ENCODE assay signal across 26 mouse cellular contexts in the genomic region with DNA sequence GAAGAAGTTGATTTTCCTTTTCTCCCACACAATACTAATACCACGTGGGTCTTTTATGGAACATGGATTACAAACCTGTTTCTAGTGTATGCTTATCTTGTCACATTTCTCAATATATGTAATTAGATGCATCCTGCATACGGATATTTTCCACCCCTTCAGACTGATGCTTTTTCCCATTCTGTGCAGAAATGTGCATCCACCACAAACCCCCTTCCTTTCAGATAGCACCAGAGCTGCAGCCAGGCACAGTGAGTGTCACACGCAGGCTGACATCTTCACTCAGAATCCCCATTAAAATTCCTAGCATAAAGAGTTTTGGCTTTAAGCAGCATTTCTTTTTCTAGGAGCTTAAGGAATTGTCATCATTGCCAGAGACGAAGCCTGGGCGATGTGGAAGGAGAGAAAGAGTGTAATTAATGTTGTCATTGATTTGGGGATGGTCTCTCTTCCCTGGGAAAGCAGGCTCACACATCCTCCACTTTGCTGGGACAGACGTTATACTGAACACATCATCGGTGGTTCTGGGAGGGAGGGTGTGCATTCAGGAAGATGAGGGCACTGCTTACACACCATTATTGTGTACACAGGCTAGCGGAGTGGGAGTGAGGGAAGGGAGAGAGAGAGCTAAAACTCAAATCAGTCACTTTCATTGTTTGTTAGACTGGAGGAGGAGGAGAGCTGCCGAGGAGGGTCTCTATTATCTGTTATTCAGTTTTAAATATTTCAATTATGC.
A peak's percentile ranks its signal among the peaks of the same experiment; 100 is the strongest.
DNase-seq lines count a peak whose midpoint lies in the region; ATAC-seq and TF ChIP-seq lines count a peak whose summit lies in the region.
"Had no signal": no experiment of that assay in that cellular context is flagged by ENCODE, and none has a peak within 500 bp of the region (broad histone marks: within the 10 kb centered on the region; RNA-seq: fewer than 3 reads in every experiment).

No protein-coding gene starts in this region.

- no peak overlapping the region for H3K4me3 ChIP-seq in forebrain, embryonic 12.5 days (replicated peaks)
- no peak overlapping the region for H3K4me3 ChIP-seq in forebrain, embryonic 11.5 days (ENCODE audit: low read depth, low read length)
- H3K4me3 ChIP-seq in midbrain, embryonic 13.5 days (replicated peaks) = no peak overlapping the region
- H3K4me3 ChIP-seq in midbrain, embryonic 10.5 days = no peak overlapping the region
- H3K4me3 ChIP-seq in midbrain, embryonic 16.5 days (ENCODE audit: low read depth, low read length) = no peak overlapping the region
- H3K4me3 ChIP-seq: heart, embryonic 13.5 days; layer of hippocampus, adult 2 months; left cerebral cortex, adult 2 months; limb, embryonic 12.5 days; liver, embryonic 15.5 days had no signal

- no peak for DNase-seq in forebrain, embryonic 11.5 days (ENCODE audit: low spot score)
- no peak for DNase-seq in midbrain, embryonic 10.5 days (ENCODE audit: low spot score)
- DNase-seq in brain, embryonic 14.5 days (ENCODE audit: low read depth) = peak; percentile 55
- DNase-seq in right cerebral cortex, postnatal 14 days = no peak
- DNase-seq: adrenal gland, adult 8-10 months; cerebellum, adult 8-10 months; cerebellum, postnatal 25 days; gastrocnemius, postnatal 10 days; heart, postnatal 10 days; kidney, adult 18-20 months; kidney, postnatal 36 days; lung, embryonic 14.5 days; lung, postnatal 14 days; thymus, adult 2 months; thymus, postnatal 36 days had no signal

- 0 out of 2 replicates have a peak, but pooled peaks have one; percentile 46 for ATAC-seq in forebrain, embryonic 12.5 days (ENCODE audit: low FRiP score)
- ATAC-seq in forebrain, embryonic 11.5 days (replicated peaks; ENCODE audit: low FRiP score) = no peak
- peak; percentile 67; the same call in 1 of the 2 replicates for ATAC-seq in midbrain, embryonic 13.5 days
- ATAC-seq in midbrain, embryonic 16.5 days = peak; percentile 75
- no peak for ATAC-seq in inflammation-experienced regulatory T-cells, adult 6 months
- ATAC-seq: activated CD4-positive, CD25-positive, alpha-beta regulatory T cell, adult 4 months had no signal

- TF ChIP-seq CTCF in brain, embryonic 14.5 days (IDR thresholded peaks at IDR 0.05; ENCODE audit: borderline replicate concordance, extremely low read depth, insufficient read depth, insufficient read length) = no peak

- H3K4me1 ChIP-seq in forebrain, embryonic 12.5 days = no peaks in the 10 kb centered on the region; the same call in 1 of the 2 replicates
- H3K4me1 ChIP-seq in forebrain, embryonic 11.5 days (replicated peaks; ENCODE audit: control insufficient read depth, insufficient read depth, low read length) = no peaks in the 10 kb centered on the region
- H3K4me1 ChIP-seq in midbrain, embryonic 13.5 days (replicated peaks) = peaks cover 4% of the 10 kb centered on the region; the same call in 1 of the 2 replicates
- H3K4me1 ChIP-seq in midbrain, embryonic 10.5 days = peaks cover 13% of the 10 kb centered on the region
- H3K4me1 ChIP-seq in midbrain, embryonic 16.5 days (ENCODE audit: control insufficient read depth, insufficient read depth, low read length) = 0 out of 2 replicates have a peak, but pooled peaks cover 2% of the 10 kb centered on the region
- H3K4me1 ChIP-seq: heart, embryonic 13.5 days; limb, embryonic 12.5 days; liver, embryonic 15.5 days had no signal

- H3K27ac ChIP-seq in forebrain, embryonic 12.5 days = no peak overlapping the region
- H3K27ac ChIP-seq in forebrain, embryonic 11.5 days (ENCODE audit: low read depth, low read length) = no peak overlapping the region
- H3K27ac ChIP-seq in midbrain, embryonic 13.5 days = peak overlapping the region; percentile 7; the same call in 1 of the 2 replicates
- no peak overlapping the region for H3K27ac ChIP-seq in midbrain, embryonic 10.5 days (replicated peaks)
- H3K27ac ChIP-seq in midbrain, embryonic 16.5 days (ENCODE audit: low read length) = 0 out of 2 replicates have a peak overlapping the region, but pooled peaks have one; percentile 5
- H3K27ac ChIP-seq: heart, embryonic 13.5 days; left cerebral cortex, adult 2 months; limb, embryonic 12.5 days; liver, embryonic 15.5 days had no signal

- no peak overlapping the region for H3K4me2 ChIP-seq in forebrain, embryonic 12.5 days
- no peak overlapping the region for H3K4me2 ChIP-seq in forebrain, embryonic 11.5 days (ENCODE audit: low read depth, low read length, severe bottlenecking)
- no peak overlapping the region for H3K4me2 ChIP-seq in midbrain, embryonic 13.5 days (replicated peaks)
- H3K4me2 ChIP-seq in midbrain, embryonic 16.5 days (ENCODE audit: low read length) = 0 out of 2 replicates have a peak overlapping the region, but pooled peaks have one; percentile 8
- H3K4me2 ChIP-seq: heart, embryonic 13.5 days; limb, embryonic 12.5 days; liver, embryonic 15.5 days; lung, embryonic 14.5 days had no signal

- no peak overlapping the region for H3K9ac ChIP-seq in forebrain, embryonic 12.5 days
- H3K9ac ChIP-seq in forebrain, embryonic 11.5 days (ENCODE audit: low read length) = no peak overlapping the region
- H3K9ac ChIP-seq in midbrain, embryonic 13.5 days (replicated peaks) = no peak overlapping the region
- no peak overlapping the region for H3K9ac ChIP-seq in midbrain, embryonic 16.5 days (ENCODE audit: low read depth, low read length)
- H3K9ac ChIP-seq: heart, embryonic 13.5 days; limb, embryonic 12.5 days; liver, embryonic 15.5 days; lung, embryonic 14.5 days had no signal

- no peaks in the 10 kb centered on the region for H3K36me3 ChIP-seq in forebrain, embryonic 12.5 days (replicated peaks)
- no peaks in the 10 kb centered on the region for H3K36me3 ChIP-seq in forebrain, embryonic 11.5 days (ENCODE audit: control insufficient read depth, insufficient read depth, low read length)
- H3K36me3 ChIP-seq in midbrain, embryonic 13.5 days = no peaks in the 10 kb centered on the region
- H3K36me3 ChIP-seq in midbrain, embryonic 10.5 days = no peaks in the 10 kb centered on the region
- H3K36me3 ChIP-seq in midbrain, embryonic 16.5 days (ENCODE audit: control insufficient read depth, insufficient read depth, low read length) = no peaks in the 10 kb centered on the region
- H3K36me3 ChIP-seq: heart, embryonic 13.5 days; limb, embryonic 12.5 days; liver, embryonic 15.5 days had no signal

- no peaks in the 10 kb centered on the region for H3K9me3 ChIP-seq in forebrain, embryonic 12.5 days
- no peaks in the 10 kb centered on the region for H3K9me3 ChIP-seq in forebrain, embryonic 11.5 days (ENCODE audit: control insufficient read depth, low read length)
- H3K9me3 ChIP-seq in midbrain, embryonic 13.5 days = no peaks in the 10 kb centered on the region
- H3K9me3 ChIP-seq in midbrain, embryonic 10.5 days (replicated peaks) = no peaks in the 10 kb centered on the region
- no peaks in the 10 kb centered on the region for H3K9me3 ChIP-seq in midbrain, embryonic 16.5 days (replicated peaks; ENCODE audit: control insufficient read depth, low read length, poor library complexity, severe bottlenecking)
- H3K9me3 ChIP-seq: heart, embryonic 13.5 days; limb, embryonic 12.5 days; liver, embryonic 15.5 days had no signal

- 59% methylated on average over 9 of the region's 9 CpGs for WGBS in forebrain, embryonic 12.5 days
- 64% methylated on average over 9 of the region's 9 CpGs for WGBS in forebrain, embryonic 11.5 days
- WGBS in midbrain, embryonic 13.5 days = 41% methylated on average over 9 of the region's 9 CpGs
- 71% methylated on average over 9 of the region's 9 CpGs for WGBS in midbrain, embryonic 10.5 days
- WGBS in midbrain, embryonic 16.5 days = 34% methylated on average over 9 of the region's 9 CpGs

- H3K27me3 ChIP-seq in forebrain, embryonic 12.5 days = no peaks in the 10 kb centered on the region
- H3K27me3 ChIP-seq in forebrain, embryonic 11.5 days (ENCODE audit: control insufficient read depth, insufficient read depth, low read length) = no peaks in the 10 kb centered on the region
- no peaks in the 10 kb centered on the region for H3K27me3 ChIP-seq in midbrain, embryonic 13.5 days
- no peaks in the 10 kb centered on the region for H3K27me3 ChIP-seq in midbrain, embryonic 10.5 days (ENCODE audit: low read depth, poor library complexity, severe bottlenecking)
- no peaks in the 10 kb centered on the region for H3K27me3 ChIP-seq in midbrain, embryonic 16.5 days (ENCODE audit: control insufficient read depth, insufficient read depth, low read depth, low read length)
- H3K27me3 ChIP-seq: CH12.LX; heart, embryonic 13.5 days; limb, embryonic 12.5 days; liver, embryonic 15.5 days had no signal

- TF ChIP-seq POLR2A in brain, embryonic 14.5 days (IDR thresholded peaks at IDR 0.05; ENCODE audit: borderline replicate concordance, extremely low read depth, insufficient read depth, insufficient read length, poor library complexity, severe bottlenecking) = no peak

Comparison
In these comparisons a context has a peak if more than half of its experiments do, and no peak if none do; other contexts are left out.
1. ATAC-seq: peak in forebrain, embryonic 12.5 days (single experiment), midbrain, embryonic 13.5 days (single experiment) and midbrain, embryonic 16.5 days (single experiment); none in forebrain, embryonic 11.5 days (single experiment) and inflammation-experienced regulatory T-cells, adult 6 months (single experiment).
2. H3K27ac ChIP-seq: peak in midbrain, embryonic 13.5 days (single experiment) and midbrain, embryonic 16.5 days (single experiment); none in forebrain, embryonic 12.5 days (single experiment), forebrain, embryonic 11.5 days (single experiment) and midbrain, embryonic 10.5 days (single experiment).